Mouse (Mus musculus) thymus, adult 2 months (tissue): ENCODE data around the gene Tnfsf8. TPM values are rescaled to one million over a fixed set of nuclear protein-coding genes. Genes with fewer than 3 reads are reported as not detected.

Source experiments
- DNase-seq: peaks from one replicate; pipeline ENCODE4 v3.0.0; 2021
- H3K27ac ChIP-seq: fragments of 200-500 bp; 2 replicates; pipeline ENCODE4 v1.5.1; 2012; ENCODE audit warnings: low read length, control low read depth; ENCODE audit not compliant: control insufficient read depth, insufficient read depth
- H3K27me3 ChIP-seq: fragments of 200-500 bp; 2 replicates; pipeline ENCODE4 v1.6.1; 2012; ENCODE audit warnings: mild to moderate bottlenecking, low read length, moderate library complexity, mixed read lengths; ENCODE audit not compliant: control insufficient read depth, insufficient read depth
- H3K36me3 ChIP-seq: fragments of 200-500 bp; 2 replicates; pipeline ENCODE4 v1.6.1; 2012; ENCODE audit warnings: mild to moderate bottlenecking, low read length, moderate library complexity; ENCODE audit not compliant: control insufficient read depth, insufficient read depth
- H3K4me1 ChIP-seq: fragments of 200-500 bp; replicated peaks from 2 replicates; pipeline ENCODE4 v1.6.1; 2012; ENCODE audit warnings: low read length; ENCODE audit not compliant: control insufficient read depth, insufficient read depth
- H3K4me3 ChIP-seq: fragments of 200-500 bp; 2 replicates; pipeline ENCODE4 v1.5.1; 2012; ENCODE audit warnings: mild to moderate bottlenecking, low read length, control low read depth, moderate library complexity; ENCODE audit not compliant: control insufficient read depth, insufficient read depth
- CTCF ChIP-seq: fragments of 200-500 bp; IDR thresholded peaks from 2 replicates; pipeline ENCODE4 v1.5.1; 2012; ENCODE audit warnings: mild to moderate bottlenecking, control low read depth, low read length, moderate library complexity, borderline replicate concordance; ENCODE audit not compliant: control insufficient read depth, poor library complexity, insufficient read depth; ENCODE audit errors: extremely low read depth
- POLR2A ChIP-seq: fragments of 200-500 bp; IDR thresholded peaks from 2 replicates; pipeline ENCODE4 v1.6.1; 2012; ENCODE audit warnings: mild to moderate bottlenecking, low read length, control low read depth, moderate library complexity; ENCODE audit not compliant: control insufficient read depth, poor library complexity, insufficient read depth; ENCODE audit errors: extremely low read depth
- WGBS: fragments of 180-500 bp; shearing (Covaris S2); methylation state at CpG from one replicate; pipeline ENCODE4 v1.1.7; 2018; 5-methylcytosine and 5-hydroxymethylcytosine counted together
- polyA plus RNA-seq: library from polyadenylated mRNA; depleted of rRNA; stranded (reverse); fragments of >200 nt; gene quantifications from 2 replicates; pipeline ENCODE4 v1.2.3, GENCODE M21; 2012; rRNA removed

Gene Tnfsf8
- polyA plus RNA-seq, 1 experiment, result 1.3 TPM

GRCm38 (mm10) chr4:63796527-63796926, 64.6 kb downstream of the Tnfsf8 start:
- H3K4me3 ChIP-seq, result no peak overlapping the region
- WGBS, result 98% methylated on average over 1 of the region's 1 CpGs
- no peaks in the 10 kb centered on the region for H3K36me3 ChIP-seq
- TF ChIP-seq POLR2A, result no peak
- no peak for TF ChIP-seq CTCF
- DNase-seq, result no peak
- H3K4me1 ChIP-seq, result no peaks in the 10 kb centered on the region
- H3K27me3 ChIP-seq, result no peaks in the 10 kb centered on the region
- H3K27ac ChIP-seq, result no peak overlapping the region

GRCm38 (mm10) chr4:63792328-63792727, 68.8 kb downstream of the Tnfsf8 start:
- WGBS, result 95% methylated on average over 3 of the region's 3 CpGs

GRCm38 (mm10) chr4:63785466-63785865, 75.7 kb downstream of the Tnfsf8 start:
- Histone ChIP-seq H3K27me3 (no peaks in the 10 kb centered on the region), H3K27ac (no peak overlapping the region), H3K4me1 (no peaks in the 10 kb centered on the region), H3K36me3 (no peaks in the 10 kb centered on the region), H3K4me3 (no peak overlapping the region)
- DNase-seq, result no peak
- TF ChIP-seq POLR2A, result no peak
- TF ChIP-seq CTCF, result no peak
- WGBS, result 85% methylated on average over 2 of the region's 2 CpGs

More at GRCm38 (mm10) chr4:63792328-63792727, 68.8 kb downstream of the Tnfsf8 start:
- H3K27me3 ChIP-seq, result no peaks in the 10 kb centered on the region
- H3K4me3 ChIP-seq, result no peak overlapping the region
- H3K27ac ChIP-seq, result no peak overlapping the region
- no peaks in the 10 kb centered on the region for H3K36me3 ChIP-seq
- DNase-seq, result no peak
- TF ChIP-seq POLR2A, result no peak
- no peaks in the 10 kb centered on the region for H3K4me1 ChIP-seq

GRCm38 (mm10) chr4:63783826-63784225, 77.3 kb downstream of the Tnfsf8 start:
- H3K4me1 ChIP-seq, result no peaks in the 10 kb centered on the region
- WGBS, result 94% methylated on average over 5 of the region's 5 CpGs
- H3K36me3 ChIP-seq, result no peaks in the 10 kb centered on the region
- no peaks in the 10 kb centered on the region for H3K27me3 ChIP-seq
- no peak for TF ChIP-seq CTCF
- TF ChIP-seq POLR2A, result no peak
- DNase-seq, result no peak
- H3K27ac ChIP-seq, result no peak overlapping the region
- no peak overlapping the region for H3K4me3 ChIP-seq

GRCm38 (mm10) chr4:63782970-63783613, 78.1 kb downstream of the Tnfsf8 start:
- Histone ChIP-seq H3K27me3 (no peaks in the 10 kb centered on the region), H3K4me3 (no peak overlapping the region), H3K4me1 (no peaks in the 10 kb centered on the region), H3K36me3 (no peaks in the 10 kb centered on the region), H3K27ac (no peak overlapping the region)
- no peak for TF ChIP-seq POLR2A
- no peak for TF ChIP-seq CTCF
- WGBS, result 72% methylated on average over 7 of the region's 7 CpGs
- DNase-seq, result no peak

Other genes starting within 250 kb of the Tnfsf8 start
- 0.28 TPM in 1 of 2 replicates, not detected in the other for gene Tex48, start 238.9 kb downstream of the Tnfsf8 start, polyA plus RNA-seq
- gene Gm11214, start 198.0 kb downstream of the Tnfsf8 start, polyA plus RNA-seq, result not detected in 2 replicates
- gene Tnfsf15, start 116.2 kb downstream of the Tnfsf8 start, polyA plus RNA-seq, result 0.24 and 0.27 TPM in 2 replicates
- gene Tnc, start 185.7 kb upstream of the Tnfsf8 start, polyA plus RNA-seq, result 29.8 and 31.6 TPM in 2 replicates